Mouse (Mus musculus): Measurements from ENCODE around the gene Rxfp1. TPM values are rescaled to one million over a fixed set of nuclear protein-coding genes. Genes with fewer than 3 reads are reported as not detected.

Gene Rxfp1
- total and polyA plus RNA-seq, 2 experiments: not detected

DNA sequence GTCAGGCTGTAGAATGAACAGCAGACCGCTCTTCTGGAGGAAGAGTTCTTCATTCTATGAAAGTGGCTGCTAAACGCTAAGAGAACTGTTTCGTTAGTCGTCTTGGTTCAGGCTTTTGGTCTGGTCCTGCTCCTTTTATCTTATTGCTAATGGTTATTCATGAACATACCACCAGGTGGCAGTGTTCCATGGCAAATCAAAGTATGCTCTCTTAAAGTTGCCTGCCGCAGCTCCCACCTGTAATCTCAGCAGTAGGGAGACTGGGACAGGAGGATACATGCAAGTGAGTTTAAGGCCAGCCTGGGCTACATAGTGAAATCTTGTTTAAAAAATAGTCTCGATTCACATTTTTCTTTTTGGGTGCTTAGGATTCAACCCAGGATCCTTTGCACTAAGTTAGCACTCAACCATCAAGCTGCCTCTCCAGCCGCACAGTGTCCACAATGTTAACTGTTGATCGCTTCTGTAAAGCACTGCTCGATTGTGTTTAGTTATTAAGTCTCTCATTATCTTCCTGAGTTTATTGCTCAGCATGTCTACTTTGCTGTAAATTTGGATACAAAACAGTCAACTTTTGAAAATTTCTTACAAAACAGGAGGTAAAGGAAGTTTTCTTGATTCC is 72.8 kb downstream of the Rxfp1 start:
- H3K27me3 ChIP-seq (ENCODE audit: control insufficient read depth, insufficient read depth, low read length): no peaks in the 10 kb centered on the region
- no peaks in the 10 kb centered on the region for H3K36me3 ChIP-seq (ENCODE audit: control insufficient read depth, insufficient read depth, low read length)
- H3K4me1 ChIP-seq (ENCODE audit: control insufficient read depth, insufficient read depth, low read length): no peaks in the 10 kb centered on the region
- no peak overlapping the region for H3K27ac ChIP-seq (replicated peaks; ENCODE audit: insufficient read depth, low read depth, low read length)
- no peak overlapping the region for H3K4me3 ChIP-seq (ENCODE audit: insufficient read depth, low read depth, low read length)
- H3K79me2 ChIP-seq (ENCODE audit: control insufficient read depth, insufficient read depth, low read length): no peaks in the 10 kb centered on the region
- DNase-seq (ENCODE audit: extremely low read depth, low read depth, low spot score): peak; percentile 51
- 32% methylated on average over 9 of the region's 9 CpGs for WGBS
- peak; percentile 27; the same call in 1 of the 2 replicates for TF ChIP-seq CTCF (IDR thresholded peaks at IDR 0.05; ENCODE audit: low read depth, low read length)
- TF ChIP-seq POLR2A (IDR thresholded peaks at IDR 0.05; ENCODE audit: extremely low read depth, insufficient read depth, low read length): no peak
- H3K9ac ChIP-seq (ENCODE audit: low read depth, low read length): no peak overlapping the region

DNA sequence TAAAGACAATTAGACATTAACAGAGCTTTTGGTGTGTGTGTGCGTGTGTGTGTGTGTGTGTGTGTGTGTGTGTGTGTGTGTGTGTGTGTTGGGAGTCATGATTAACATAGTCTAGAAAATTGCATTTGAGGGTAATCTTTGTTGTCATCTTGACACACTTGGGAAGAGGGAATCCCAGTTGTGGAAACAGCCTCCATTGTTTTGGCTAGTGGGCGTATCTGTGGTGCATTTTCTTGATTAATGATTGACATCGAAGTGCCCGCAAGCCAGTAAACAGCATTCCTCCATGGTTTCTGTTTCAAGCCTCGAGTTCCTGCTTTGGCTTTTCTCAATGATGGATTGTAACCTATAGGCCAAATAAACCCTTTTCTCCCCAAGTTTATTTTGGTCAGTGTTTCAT is 81.0 kb downstream of the Rxfp1 start:
- no peak for DNase-seq (ENCODE audit: extremely low read depth, low read depth, low spot score)

DNA sequence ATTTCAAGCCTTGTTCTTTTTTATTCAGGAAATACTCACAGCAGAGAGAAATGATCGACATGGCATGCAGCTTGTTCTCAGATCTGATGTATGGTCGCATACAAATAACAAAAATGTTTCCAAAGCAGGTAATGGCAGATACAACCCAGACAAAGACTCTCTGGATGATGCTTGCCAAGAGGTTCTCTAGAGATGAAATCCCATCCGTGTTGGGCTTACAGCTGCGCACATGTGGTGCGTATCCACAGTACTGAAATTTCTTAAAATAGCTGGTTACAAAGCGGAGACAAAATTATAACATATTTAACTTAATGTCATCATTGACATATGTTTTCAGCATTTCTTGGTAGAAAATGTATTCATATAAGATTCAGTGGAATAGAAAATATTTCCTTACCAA is 85.6 kb downstream of the Rxfp1 start:
- no peak overlapping the region for H3K9ac ChIP-seq (ENCODE audit: low read depth, low read length)
- no peak for TF ChIP-seq POLR2A (IDR thresholded peaks at IDR 0.05; ENCODE audit: extremely low read depth, insufficient read depth, low read length)
- no peak for TF ChIP-seq CTCF (IDR thresholded peaks at IDR 0.05; ENCODE audit: low read depth, low read length)
- 91% methylated on average over 6 of the region's 6 CpGs for WGBS
- no peak overlapping the region for H3K27ac ChIP-seq (replicated peaks; ENCODE audit: insufficient read depth, low read depth, low read length)
- no peak for DNase-seq (ENCODE audit: extremely low read depth, low read depth, low spot score)
- H3K27me3 ChIP-seq (ENCODE audit: control insufficient read depth, insufficient read depth, low read length): no peaks in the 10 kb centered on the region
- H3K36me3 ChIP-seq (ENCODE audit: control insufficient read depth, insufficient read depth, low read length): no peaks in the 10 kb centered on the region
- H3K4me1 ChIP-seq (ENCODE audit: control insufficient read depth, insufficient read depth, low read length): no peaks in the 10 kb centered on the region
- H3K79me2 ChIP-seq (ENCODE audit: control insufficient read depth, insufficient read depth, low read length): no peaks in the 10 kb centered on the region
- H3K4me3 ChIP-seq (ENCODE audit: insufficient read depth, low read depth, low read length): no peak overlapping the region

More for the DNA sequence above, 81.0 kb downstream of the Rxfp1 start:
- no peak overlapping the region for H3K9ac ChIP-seq (ENCODE audit: low read depth, low read length)
- H3K36me3 ChIP-seq (ENCODE audit: control insufficient read depth, insufficient read depth, low read length): no peaks in the 10 kb centered on the region
- no peaks in the 10 kb centered on the region for H3K27me3 ChIP-seq (ENCODE audit: control insufficient read depth, insufficient read depth, low read length)
- 43% methylated on average over 5 of the region's 5 CpGs for WGBS
- TF ChIP-seq POLR2A (IDR thresholded peaks at IDR 0.05; ENCODE audit: extremely low read depth, insufficient read depth, low read length) (no peak), CTCF (IDR thresholded peaks at IDR 0.05; ENCODE audit: low read depth, low read length) (no peak)
- no peak overlapping the region for H3K27ac ChIP-seq (replicated peaks; ENCODE audit: insufficient read depth, low read depth, low read length)
- no peak overlapping the region for H3K4me3 ChIP-seq (ENCODE audit: insufficient read depth, low read depth, low read length)
- no peaks in the 10 kb centered on the region for H3K79me2 ChIP-seq (ENCODE audit: control insufficient read depth, insufficient read depth, low read length)
- no peaks in the 10 kb centered on the region for H3K4me1 ChIP-seq (ENCODE audit: control insufficient read depth, insufficient read depth, low read length)

- WGBS: under 1% methylated on average over 11 of the region's 11 CpGs
- H3K4me3 ChIP-seq (ENCODE audit: insufficient read depth, low read depth, low read length): peak within 1 kb of the TSS; percentile 77
- H3K4me1 ChIP-seq (ENCODE audit: control insufficient read depth, insufficient read depth, low read length): peaks cover 2% of the 10 kb centered on the region
- no peaks in the 10 kb centered on the region for H3K27me3 ChIP-seq (ENCODE audit: control insufficient read depth, insufficient read depth, low read length)
- no peaks in the 10 kb centered on the region; the same call in 1 of the 2 replicates for H3K79me2 ChIP-seq (ENCODE audit: control insufficient read depth, insufficient read depth, low read length)
- peak within 1 kb of the TSS; percentile 75 for H3K9ac ChIP-seq (ENCODE audit: low read depth, low read length)
- no peaks in the 10 kb centered on the region for H3K36me3 ChIP-seq (ENCODE audit: control insufficient read depth, insufficient read depth, low read length)
- DNase-seq (ENCODE audit: extremely low read depth, low read depth, low spot score): peak; percentile 73
- peak within 1 kb of the TSS; percentile 92 for H3K27ac ChIP-seq (replicated peaks; ENCODE audit: insufficient read depth, low read depth, low read length)
- TF ChIP-seq CTCF (IDR thresholded peaks at IDR 0.05; ENCODE audit: low read depth, low read length) (no peak), POLR2A (IDR thresholded peaks at IDR 0.05; ENCODE audit: extremely low read depth, insufficient read depth, low read length) (no peak)
These were observed 108.3 kb downstream of the Rxfp1 start, which contains the start of gene Etfdh for GRCm38 (mm10) chr3:79629416-79629730. TSS of gene Etfdh (minus strand) at chr3:79629500.

GRCm38 (mm10) chr3:79628561-79629415 is 108.9 kb downstream of the Rxfp1 start, which contains the start of gene 4930579G24Rik:
TSS of gene 4930579G24Rik (plus strand) at chr3:79629079.
- H3K27me3 ChIP-seq (ENCODE audit: control insufficient read depth, insufficient read depth, low read length): no peaks in the 10 kb centered on the region
- TF ChIP-seq POLR2A (IDR thresholded peaks at IDR 0.05; ENCODE audit: extremely low read depth, insufficient read depth, low read length): peak; percentile 88
- no peak for TF ChIP-seq CTCF (IDR thresholded peaks at IDR 0.05; ENCODE audit: low read depth, low read length)
- peak within 1 kb of the TSS; percentile 92 for H3K27ac ChIP-seq (replicated peaks; ENCODE audit: insufficient read depth, low read depth, low read length)
- peak; percentile 100 for DNase-seq (ENCODE audit: extremely low read depth, low read depth, low spot score)
- H3K4me1 ChIP-seq (ENCODE audit: control insufficient read depth, insufficient read depth, low read length): peaks cover 2% of the 10 kb centered on the region
- H3K4me3 ChIP-seq (ENCODE audit: insufficient read depth, low read depth, low read length): peak within 1 kb of the TSS; percentile 77
- H3K36me3 ChIP-seq (ENCODE audit: control insufficient read depth, insufficient read depth, low read length): no peaks in the 10 kb centered on the region
- peak within 1 kb of the TSS; percentile 75 for H3K9ac ChIP-seq (ENCODE audit: low read depth, low read length)
- under 1% methylated on average over 60 of the region's 60 CpGs for WGBS
- no peaks in the 10 kb centered on the region; the same call in 1 of the 2 replicates for H3K79me2 ChIP-seq (ENCODE audit: control insufficient read depth, insufficient read depth, low read length)
